Mouse (Mus musculus) midbrain, embryonic 12.5 days (tissue): ENCODE measurements around the gene Csf2. TPM values are rescaled to one million over a fixed set of nuclear protein-coding genes. Genes with fewer than 3 reads are reported as not detected.
A peak's percentile ranks its signal among the peaks of the same experiment; 100 is the strongest.

Source experiments
- ATAC-seq: fragments of 200-750 bp; cut with Nextera tagmentation; 2 replicates; pipeline ENCODE4 v1.8.0; 2017; ENCODE audit warnings: low read depth, moderate TSS enrichment, moderate library complexity; ENCODE audit not compliant: low FRiP score
- H3K27ac ChIP-seq: fragments of 300-500 bp; sonication (generic); replicated peaks from 2 replicates; pipeline ENCODE4 v1.5.1; 2016; ENCODE audit warnings: mild to moderate bottlenecking
- H3K27me3 ChIP-seq: fragments of 300-500 bp; sonication (generic); 2 replicates; pipeline ENCODE4 v1.6.1; 2016; ENCODE audit warnings: mild to moderate bottlenecking
- H3K36me3 ChIP-seq: fragments of 300-500 bp; sonication (generic); 2 replicates; pipeline ENCODE4 v1.6.1; 2016
- H3K4me1 ChIP-seq: fragments of 300-500 bp; sonication (generic); 2 replicates; pipeline ENCODE4 v1.6.1; 2016
- H3K4me2 ChIP-seq: fragments of 300-500 bp; sonication (generic); replicated peaks from 2 replicates; pipeline ENCODE4 v1.6.1; 2016; ENCODE audit warnings: mild to moderate bottlenecking, moderate library complexity
- H3K4me3 ChIP-seq: fragments of 300-500 bp; sonication (generic); 2 replicates; pipeline ENCODE4 v1.5.1; 2016; ENCODE audit warnings: mild to moderate bottlenecking
- H3K9ac ChIP-seq: fragments of 300-500 bp; sonication (generic); replicated peaks from 2 replicates; pipeline ENCODE4 v1.6.1; 2016; ENCODE audit warnings: mild to moderate bottlenecking, moderate library complexity
- H3K9me3 ChIP-seq: fragments of 300-500 bp; sonication (generic); 2 replicates; pipeline ENCODE4 v1.6.1; 2016; ENCODE audit warnings: mild to moderate bottlenecking
- WGBS: fragments of 180-500 bp; shearing (Covaris S2); methylation state at CpG from one replicate; pipeline ENCODE4 v1.1.7; 2016; 5-methylcytosine and 5-hydroxymethylcytosine counted together
- polyA plus RNA-seq: library from polyadenylated mRNA; unstranded; fragments of >200 nt; fragmentation: Nextera tagmentation; extraction: Ambion mirVana; gene quantifications from 2 replicates; pipeline ENCODE4 v1.2.1, GENCODE M21; 2016

Csf2 gene
- polyA plus RNA-seq, 1 experiment from 2014 or later: not detected

- H3K4me3 ChIP-seq: no peak overlapping the region
- ATAC-seq: no peak
- H3K4me2 ChIP-seq: no peak overlapping the region
- WGBS: 57% methylated on average over 2 of the region's 2 CpGs
- H3K27ac ChIP-seq: no peak overlapping the region
- H3K9me3 ChIP-seq: no peaks in the 10 kb centered on the region
- no peaks in the 10 kb centered on the region for H3K4me1 ChIP-seq
- H3K9ac ChIP-seq: no peak overlapping the region
- H3K27me3 ChIP-seq: no peaks in the 10 kb centered on the region
- H3K36me3 ChIP-seq: no peaks in the 10 kb centered on the region
These were observed 15.1 kb upstream of the Csf2 start for GRCm38 (mm10) chr11:54264542-54264941.

DNA sequence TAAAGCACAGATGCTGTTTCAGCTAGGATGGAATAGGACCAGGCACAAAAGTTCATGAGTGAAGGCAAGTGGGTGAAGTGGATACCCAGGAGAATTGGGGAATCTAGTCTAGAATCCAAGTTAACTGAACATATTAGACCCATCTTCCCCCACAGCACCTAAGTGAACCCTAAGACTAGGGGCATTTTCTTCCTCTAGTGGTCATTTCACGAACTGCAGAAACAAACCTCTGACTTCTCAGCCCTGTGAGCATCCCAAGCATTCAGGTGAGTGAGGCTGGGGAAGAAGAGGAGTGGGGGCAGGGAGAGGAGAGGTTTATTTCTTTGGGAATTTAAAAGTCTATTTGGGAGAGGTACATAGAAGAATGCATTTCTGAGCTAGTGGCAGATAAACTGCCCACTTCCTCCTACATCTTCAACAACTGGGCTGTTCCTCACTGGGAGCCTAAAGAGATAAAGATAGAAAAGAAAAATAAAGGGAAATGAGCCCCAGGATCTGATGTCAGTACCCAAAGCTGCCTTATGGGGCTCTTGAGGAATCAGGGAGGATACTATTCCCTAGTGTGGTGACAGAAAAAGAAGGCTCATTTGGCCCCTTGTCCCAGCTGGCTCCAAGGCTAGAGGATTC, 14.1 kb upstream of the Csf2 start:
- Histone ChIP-seq H3K27ac (no peak overlapping the region), H3K9me3 (no peaks in the 10 kb centered on the region), H3K4me2 (no peak overlapping the region), H3K4me1 (no peaks in the 10 kb centered on the region), H3K27me3 (no peaks in the 10 kb centered on the region), H3K4me3 (no peak overlapping the region), H3K9ac (no peak overlapping the region), H3K36me3 (no peaks in the 10 kb centered on the region)
- no peak for ATAC-seq
- WGBS: 9% methylated on average over 1 of the region's 1 CpGs

DNA sequence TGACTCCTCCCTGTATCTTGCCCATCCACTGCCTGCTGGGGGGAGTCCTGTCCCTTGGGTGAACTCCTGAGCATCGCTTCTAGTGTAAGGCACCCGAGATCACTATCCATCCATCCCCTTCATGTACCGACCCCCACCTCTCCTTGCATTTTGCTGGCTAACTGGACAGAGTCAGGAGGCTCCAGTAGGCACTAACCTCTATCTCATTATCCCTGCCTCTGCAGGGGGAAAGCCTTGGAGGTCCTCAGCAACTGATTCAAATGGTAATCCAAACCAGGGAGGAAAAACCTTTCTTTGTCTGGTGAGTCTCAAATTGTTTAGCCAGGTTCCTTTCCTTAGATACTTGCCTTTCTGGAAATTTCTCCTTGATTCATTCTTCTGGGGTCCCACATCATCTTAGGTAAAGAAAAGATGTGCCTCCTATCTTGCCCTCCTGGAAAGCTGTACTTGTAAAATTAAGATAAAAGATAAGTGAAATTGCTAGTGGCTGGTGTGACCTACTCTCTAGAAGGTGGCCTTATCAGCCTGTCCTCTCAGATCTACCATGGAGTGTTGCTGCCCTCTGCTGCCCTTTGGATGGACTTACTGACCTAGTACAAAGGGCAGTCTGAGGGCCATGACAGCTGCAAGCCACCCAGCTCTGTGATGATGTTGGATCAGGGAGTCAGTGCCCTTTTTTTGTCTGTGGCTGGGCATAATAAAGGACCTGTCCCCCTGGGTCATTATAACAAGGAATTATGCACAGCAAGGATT, 7.3 kb upstream of the Csf2 start:
- no peaks in the 10 kb centered on the region for H3K9me3 ChIP-seq
- peak overlapping the region; percentile 30; the same call in 1 of the 2 replicates for H3K27ac ChIP-seq
- no peak overlapping the region for H3K9ac ChIP-seq
- peaks cover 9% of the 10 kb centered on the region; the same call in 1 of the 2 replicates for H3K27me3 ChIP-seq
- 30% methylated on average over 3 of the region's 3 CpGs for WGBS
- no peak overlapping the region for H3K4me2 ChIP-seq
- ATAC-seq: peak; percentile 81
- no peak overlapping the region for H3K4me3 ChIP-seq
- peaks cover 3% of the 10 kb centered on the region; the same call in 1 of the 2 replicates for H3K4me1 ChIP-seq
- no peaks in the 10 kb centered on the region for H3K36me3 ChIP-seq

DNA sequence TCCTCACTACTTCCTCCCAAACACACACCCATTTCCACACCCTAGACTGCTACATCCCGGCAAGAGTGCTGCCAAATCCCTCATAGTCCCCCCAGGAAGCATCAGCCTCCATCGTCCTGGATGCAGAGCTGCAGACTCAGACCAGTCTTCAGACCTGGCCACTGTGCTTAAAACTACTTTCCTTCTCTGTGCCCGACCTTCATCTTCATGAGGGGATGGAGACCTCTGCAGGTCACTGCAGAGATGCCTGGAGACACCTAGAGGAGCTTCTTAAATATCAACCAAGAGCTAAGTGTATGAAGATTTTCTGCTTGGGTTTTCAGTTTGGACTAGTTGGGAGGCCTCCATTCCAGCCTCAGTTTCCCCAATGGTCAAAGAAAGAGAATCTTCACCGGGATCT, 4.6 kb upstream of the Csf2 start:
- Histone ChIP-seq H3K4me2 (no peak overlapping the region), H3K4me1 (peaks cover 3% of the 10 kb centered on the region; the same call in 1 of the 2 replicates), H3K36me3 (no peaks in the 10 kb centered on the region), H3K27me3 (peaks cover 9% of the 10 kb centered on the region; the same call in 1 of the 2 replicates), H3K4me3 (no peak overlapping the region), H3K9me3 (no peaks in the 10 kb centered on the region), H3K9ac (no peak overlapping the region), H3K27ac (no peak overlapping the region)
- WGBS: 62% methylated on average over 4 of the region's 4 CpGs
- no peak for ATAC-seq

GRCm38 (mm10) chr11:54250575-54250974, 1.1 kb upstream of the Csf2 start:
- no peaks in the 10 kb centered on the region for H3K36me3 ChIP-seq
- ATAC-seq: no peak
- no peaks in the 10 kb centered on the region for H3K9me3 ChIP-seq
- H3K4me1 ChIP-seq: no peaks in the 10 kb centered on the region
- peaks cover 3% of the 10 kb centered on the region; the same call in 1 of the 2 replicates for H3K27me3 ChIP-seq
- no peak overlapping the region for H3K9ac ChIP-seq
- H3K27ac ChIP-seq: no peak overlapping the region
- 89% methylated on average over 11 of the region's 11 CpGs for WGBS
- H3K4me3 ChIP-seq: no peak overlapping the region
- no peak overlapping the region for H3K4me2 ChIP-seq

DNA sequence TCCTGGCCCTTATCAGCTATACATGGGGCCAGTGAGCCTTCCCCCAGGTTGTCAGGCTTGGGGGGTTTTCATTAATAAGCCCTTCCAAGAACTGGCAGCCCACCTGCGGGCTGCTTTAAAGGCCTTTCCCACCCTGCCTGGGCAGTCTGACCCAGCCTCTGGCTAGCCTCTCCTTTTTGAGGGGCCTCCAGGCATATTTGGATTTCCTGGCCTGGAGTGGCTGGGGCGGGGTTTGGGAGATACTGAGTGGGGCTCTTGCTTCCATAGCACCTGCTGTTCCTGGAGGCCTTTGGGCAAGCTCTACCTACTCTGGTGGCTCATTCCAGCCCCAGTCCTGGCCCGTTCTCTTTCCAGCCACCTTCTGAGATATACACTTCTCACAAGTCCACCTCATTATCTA, 281 bp upstream of the Csf2 start:
- Histone ChIP-seq H3K4me1 (no peaks in the 10 kb centered on the region), H3K27me3 (no peaks in the 10 kb centered on the region), H3K4me2 (no peak overlapping the region), H3K27ac (no peak overlapping the region), H3K36me3 (no peaks in the 10 kb centered on the region), H3K9me3 (no peaks in the 10 kb centered on the region), H3K9ac (no peak overlapping the region), H3K4me3 (no peak overlapping the region)
- WGBS: 83% methylated on average over 3 of the region's 3 CpGs
- no peak for ATAC-seq

GRCm38 (mm10) chr11:54247251-54247950, 2.1 kb downstream of the Csf2 start:
- WGBS: 85% methylated on average over 10 of the region's 10 CpGs
- Histone ChIP-seq H3K27me3 (no peaks in the 10 kb centered on the region), H3K4me1 (no peaks in the 10 kb centered on the region), H3K9ac (no peak overlapping the region), H3K36me3 (no peaks in the 10 kb centered on the region), H3K4me2 (no peak overlapping the region), H3K4me3 (no peak overlapping the region), H3K27ac (no peak overlapping the region), H3K9me3 (no peaks in the 10 kb centered on the region)
- no peak for ATAC-seq

GRCm38 (mm10) chr11:54244465-54244864, 5.0 kb downstream of the Csf2 start:
- H3K9ac ChIP-seq: no peak overlapping the region
- no peak overlapping the region for H3K4me3 ChIP-seq
- H3K27me3 ChIP-seq: no peaks in the 10 kb centered on the region
- H3K9me3 ChIP-seq: no peaks in the 10 kb centered on the region
- ATAC-seq: no peak
- no peak overlapping the region for H3K4me2 ChIP-seq
- no peaks in the 10 kb centered on the region for H3K36me3 ChIP-seq
- H3K4me1 ChIP-seq: no peaks in the 10 kb centered on the region
- WGBS: 78% methylated on average over 6 of the region's 6 CpGs
- H3K27ac ChIP-seq: no peak overlapping the region

DNA sequence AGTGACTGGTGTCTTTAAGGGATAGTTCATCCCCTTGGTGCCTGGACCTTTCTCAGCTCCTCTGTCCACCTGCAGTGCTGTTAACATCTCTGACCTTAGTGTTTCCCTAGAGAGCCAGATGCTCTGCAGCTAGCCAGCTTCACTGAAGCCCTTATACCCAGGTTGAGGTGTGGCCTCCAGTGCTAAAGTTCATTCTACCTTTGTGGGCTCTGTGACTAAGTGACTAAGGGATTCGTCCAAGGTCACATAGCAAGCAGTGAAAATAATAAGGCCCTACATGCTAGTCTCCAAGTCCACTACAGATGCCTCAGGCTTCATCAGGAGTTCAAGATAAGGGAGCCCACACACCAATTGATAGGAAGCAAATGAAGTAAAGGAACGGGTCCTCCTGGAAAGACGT, 7.0 kb downstream of the Csf2 start:
- no peak overlapping the region for H3K4me3 ChIP-seq
- WGBS: 92% methylated on average over 3 of the region's 3 CpGs

GRCm38 (mm10) chr11:54236939-54237338, 12.5 kb downstream of the Csf2 start:
- Histone ChIP-seq H3K36me3 (no peaks in the 10 kb centered on the region), H3K27me3 (no peaks in the 10 kb centered on the region), H3K9me3 (no peaks in the 10 kb centered on the region), H3K27ac (no peak overlapping the region), H3K4me1 (no peaks in the 10 kb centered on the region), H3K4me2 (no peak overlapping the region), H3K4me3 (no peak overlapping the region), H3K9ac (no peak overlapping the region)
- ATAC-seq: no peak
- WGBS: 86% methylated on average over 2 of the region's 2 CpGs

More for the DNA sequence above, 7.0 kb downstream of the Csf2 start:
- Histone ChIP-seq H3K9me3 (no peaks in the 10 kb centered on the region), H3K9ac (no peak overlapping the region), H3K4me2 (no peak overlapping the region), H3K27me3 (no peaks in the 10 kb centered on the region), H3K27ac (no peak overlapping the region), H3K4me1 (no peaks in the 10 kb centered on the region), H3K36me3 (no peaks in the 10 kb centered on the region)
- ATAC-seq: no peak

GRCm38 (mm10) chr11:54227478-54227877, 22.0 kb downstream of the Csf2 start:
- Histone ChIP-seq H3K4me1 (no peaks in the 10 kb centered on the region), H3K27me3 (no peaks in the 10 kb centered on the region), H3K9ac (no peak overlapping the region), H3K36me3 (no peaks in the 10 kb centered on the region), H3K9me3 (no peaks in the 10 kb centered on the region), H3K4me2 (no peak overlapping the region), H3K4me3 (no peak overlapping the region), H3K27ac (no peak overlapping the region)
- ATAC-seq: no peak
- WGBS: 95% methylated on average over 2 of the region's 2 CpGs

DNA sequence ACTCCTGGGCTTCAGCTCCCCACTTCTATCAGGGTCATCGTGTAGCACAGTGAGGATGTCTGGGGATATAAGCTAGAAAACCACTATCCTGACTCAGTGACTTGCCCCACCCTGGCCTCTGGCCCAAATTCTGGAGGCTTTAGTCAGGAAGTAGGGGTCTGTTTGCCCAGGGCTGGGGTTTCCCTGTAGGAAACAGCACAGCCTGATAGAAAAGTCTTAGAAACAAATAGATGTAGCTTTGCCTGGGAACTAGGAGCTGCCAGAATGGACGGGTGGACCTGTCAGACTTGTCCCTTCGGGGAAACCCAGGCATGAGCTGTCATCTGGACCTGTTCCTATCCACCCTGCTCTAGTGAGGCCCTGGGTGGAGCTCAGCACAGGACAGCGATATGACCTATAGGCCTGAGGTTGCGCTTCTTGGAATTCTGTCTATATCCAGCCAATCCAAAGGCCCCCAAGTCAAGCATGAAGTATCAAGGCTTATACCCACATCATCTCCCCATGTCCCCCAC, 24.9 kb downstream of the Csf2 start:
- 90% methylated on average over 5 of the region's 5 CpGs for WGBS
- no peak overlapping the region for H3K4me3 ChIP-seq
- H3K27ac ChIP-seq: no peak overlapping the region

More for the DNA sequence above, 24.9 kb downstream of the Csf2 start:
- H3K4me1 ChIP-seq: no peaks in the 10 kb centered on the region
- no peaks in the 10 kb centered on the region for H3K36me3 ChIP-seq
- no peak for ATAC-seq
- H3K9me3 ChIP-seq: no peaks in the 10 kb centered on the region
- H3K4me2 ChIP-seq: no peak overlapping the region
- H3K9ac ChIP-seq: no peak overlapping the region
- no peaks in the 10 kb centered on the region for H3K27me3 ChIP-seq
